Mouse (Mus musculus): ENCODE data around the gene Edem1. TPM values are rescaled to one million over a fixed set of nuclear protein-coding genes. Genes with fewer than 3 reads are reported as not detected.

Edem1 gene
- polyA plus RNA-seq, 1 experiment = 18.4 TPM

DNA sequence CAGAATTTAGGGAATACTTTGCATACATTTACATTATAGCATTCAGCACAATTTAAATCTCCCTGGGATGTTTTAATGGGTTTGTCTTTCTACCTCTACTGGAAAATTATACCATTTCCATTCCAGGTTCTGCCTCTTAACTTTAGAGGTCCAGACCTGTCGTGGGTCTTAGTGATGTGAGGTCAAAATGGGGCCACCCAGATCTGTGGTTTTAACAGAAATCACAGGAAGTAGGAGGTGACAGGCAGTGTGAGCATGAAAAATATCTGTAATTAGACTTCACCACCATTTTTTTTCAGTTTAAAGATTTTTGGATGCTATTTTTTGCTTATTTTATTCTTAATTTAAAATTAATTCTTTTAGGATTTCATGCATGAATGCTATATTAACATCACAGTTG, 78.1 kb downstream of the Edem1 start:
- no peaks in the 10 kb centered on the region for H3K27me3 ChIP-seq (replicated peaks; ENCODE audit: control insufficient read depth, insufficient read depth, low read length)
- H3K4me1 ChIP-seq (ENCODE audit: control insufficient read depth, insufficient read depth, low read length) = no peaks in the 10 kb centered on the region
- DNase-seq = no peak
- TF ChIP-seq CTCF (conservative IDR thresholded peaks at IDR 0.05; ENCODE audit: insufficient read depth, insufficient read length, low read depth, low read length) = no peak
- no peak for TF ChIP-seq POLR2A (IDR thresholded peaks at IDR 0.05; ENCODE audit: low read depth, low read length)
- H3K4me3 ChIP-seq (ENCODE audit: insufficient read depth, low read depth, low read length) = no peak overlapping the region
- no peak overlapping the region for H3K27ac ChIP-seq (ENCODE audit: insufficient read depth, low read depth, low read length)
- no peaks in the 10 kb centered on the region for H3K36me3 ChIP-seq (ENCODE audit: control insufficient read depth, insufficient read depth, low read length)
- 18% methylated on average over 1 of the region's 1 CpGs for WGBS

Other genes with a start within 250 kb of the Edem1 start
- gene Bhlhe40, start 168.0 kb upstream of the Edem1 start, polyA plus RNA-seq (2012; rRNA removed) = 38.0 and 39.5 TPM in 2 replicates
- 17.6 and 21.9 TPM in 2 replicates for gene Arl8b, start 45.5 kb upstream of the Edem1 start, polyA plus RNA-seq (2012; rRNA removed)